Mouse (Mus musculus) midbrain, embryonic 13.5 days (tissue): ENCODE measurements at regions not wholly inside any gene's neighbourhood (a gene's known extent, or its start where the extent isn't known, plus 50 kb on each side); places are given as distances from the start of the nearest gene placed in this dataset.

Experiments used
- ATAC-seq: fragments of 200-750 bp; cut with Nextera tagmentation; 2 replicates; pipeline ENCODE4 v1.8.0; 2017; ENCODE audit warnings: mild to moderate bottlenecking, moderate TSS enrichment, moderate library complexity
- H3K27ac ChIP-seq: fragments of 300-500 bp; sonication (generic); 2 replicates; pipeline ENCODE4 v1.5.1; 2015; ENCODE audit warnings: inconsistent platforms, mild to moderate bottlenecking, moderate library complexity
- H3K27me3 ChIP-seq: fragments of 300-500 bp; sonication (generic); 2 replicates; pipeline ENCODE4 v1.6.1; 2015; ENCODE audit warnings: mild to moderate bottlenecking, inconsistent platforms
- H3K36me3 ChIP-seq: fragments of 300-500 bp; sonication (generic); 2 replicates; pipeline ENCODE4 v1.6.1; 2015; ENCODE audit warnings: mild to moderate bottlenecking, inconsistent platforms
- H3K4me1 ChIP-seq: fragments of 300-500 bp; sonication (generic); replicated peaks from 2 replicates; pipeline ENCODE4 v1.6.1; 2015; ENCODE audit warnings: inconsistent platforms
- H3K4me2 ChIP-seq: fragments of 300-500 bp; sonication (generic); replicated peaks from 2 replicates; pipeline ENCODE4 v1.6.1; 2015; ENCODE audit warnings: moderate library complexity, mild to moderate bottlenecking, inconsistent platforms
- H3K4me3 ChIP-seq: fragments of 300-500 bp; sonication (generic); replicated peaks from 2 replicates; pipeline ENCODE4 v1.5.1; 2015; ENCODE audit warnings: mild to moderate bottlenecking, inconsistent platforms
- H3K9ac ChIP-seq: fragments of 300-500 bp; sonication (generic); replicated peaks from 2 replicates; pipeline ENCODE4 v1.6.1; 2015; ENCODE audit warnings: mild to moderate bottlenecking, inconsistent platforms
- H3K9me3 ChIP-seq: fragments of 300-500 bp; sonication (generic); 2 replicates; pipeline ENCODE4 v1.6.1; 2016; ENCODE audit warnings: mild to moderate bottlenecking, inconsistent platforms
- WGBS: fragments of 180-500 bp; shearing (Covaris S2); methylation state at CpG from one replicate; pipeline ENCODE4 v1.1.7; 2015; 5-methylcytosine and 5-hydroxymethylcytosine counted together

GRCm38 (mm10) chr8:93591608-93592301 is 56.1 kb upstream of the Ces5a start:
- H3K27me3 ChIP-seq: no peaks in the 10 kb centered on the region
- peak overlapping the region; percentile 49; the same call in 1 of the 2 replicates for H3K27ac ChIP-seq
- peaks cover 14% of the 10 kb centered on the region for H3K4me1 ChIP-seq
- no peak overlapping the region for H3K9ac ChIP-seq
- 33% methylated on average over 9 of the region's 9 CpGs for WGBS
- peak; percentile 83 for ATAC-seq
- no peaks in the 10 kb centered on the region for H3K9me3 ChIP-seq
- H3K4me3 ChIP-seq: no peak overlapping the region
- H3K36me3 ChIP-seq: no peaks in the 10 kb centered on the region
- no peak overlapping the region for H3K4me2 ChIP-seq

- 23% methylated on average over 3 of the region's 3 CpGs for WGBS
- no peaks in the 10 kb centered on the region for H3K27me3 ChIP-seq
- no peak overlapping the region; the same call in 1 of the 2 replicates for H3K9ac ChIP-seq
- no peak overlapping the region for H3K4me3 ChIP-seq
- no peaks in the 10 kb centered on the region for H3K36me3 ChIP-seq
- ATAC-seq: peak; percentile 40; the same call in 1 of the 2 replicates
- H3K27ac ChIP-seq: peak overlapping the region; percentile 49; the same call in 1 of the 2 replicates
- no peaks in the 10 kb centered on the region for H3K9me3 ChIP-seq
- H3K4me2 ChIP-seq: no peak overlapping the region
- H3K4me1 ChIP-seq: peaks cover 14% of the 10 kb centered on the region
Observed at GRCm38 (mm10) chr8:93592302-93592651, 56.6 kb upstream of the Ces5a start.

- H3K9ac ChIP-seq: no peak overlapping the region
- WGBS: 61% methylated on average over 11 of the region's 11 CpGs
- H3K27me3 ChIP-seq: no peaks in the 10 kb centered on the region
- no peaks in the 10 kb centered on the region for H3K36me3 ChIP-seq
- H3K4me1 ChIP-seq: peaks cover 14% of the 10 kb centered on the region; the same call in 1 of the 2 replicates
- no peak overlapping the region for H3K4me2 ChIP-seq
- H3K4me3 ChIP-seq: no peak overlapping the region
- no peak for ATAC-seq
- H3K27ac ChIP-seq: no peak overlapping the region
- H3K9me3 ChIP-seq: no peaks in the 10 kb centered on the region
Observed at GRCm38 (mm10) chr8:93598613-93599121, 63.0 kb upstream of the Ces5a start.

- no peak for ATAC-seq
- Histone ChIP-seq H3K27me3 (no peaks in the 10 kb centered on the region), H3K4me2 (no peak overlapping the region), H3K9me3 (no peaks in the 10 kb centered on the region), H3K4me3 (no peak overlapping the region), H3K9ac (no peak overlapping the region), H3K4me1 (peaks cover 14% of the 10 kb centered on the region; the same call in 1 of the 2 replicates), H3K36me3 (no peaks in the 10 kb centered on the region), H3K27ac (no peak overlapping the region)
- WGBS: 57% methylated on average over 9 of the region's 9 CpGs
Observed at GRCm38 (mm10) chr8:93599306-93599705, 63.7 kb upstream of the Ces5a start.

DNA sequence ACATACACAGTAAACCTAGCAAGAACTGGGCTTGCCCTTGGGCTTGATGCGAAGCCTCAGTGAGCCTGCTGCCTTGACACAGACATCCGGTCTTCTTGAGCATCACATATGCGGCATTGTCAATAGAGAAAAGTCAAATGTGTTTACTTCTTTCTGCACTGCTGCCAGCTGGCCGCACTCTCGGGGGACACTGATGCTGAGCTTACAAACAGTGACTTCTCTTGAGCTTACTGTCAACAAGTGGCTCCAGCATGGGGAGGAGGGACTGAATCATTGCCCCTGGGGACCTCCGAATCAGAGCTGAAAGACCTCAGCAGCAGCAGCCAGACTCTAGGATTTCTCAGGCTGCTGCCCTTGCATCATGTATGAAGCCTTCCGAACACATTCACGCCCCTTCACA is 64.1 kb upstream of the Ces5a start:
- Histone ChIP-seq H3K9me3 (no peaks in the 10 kb centered on the region), H3K27ac (no peak overlapping the region), H3K4me3 (no peak overlapping the region), H3K27me3 (no peaks in the 10 kb centered on the region), H3K4me1 (peaks cover 14% of the 10 kb centered on the region; the same call in 1 of the 2 replicates), H3K36me3 (no peaks in the 10 kb centered on the region), H3K9ac (no peak overlapping the region), H3K4me2 (no peak overlapping the region)
- 54% methylated on average over 8 of the region's 8 CpGs for WGBS
- ATAC-seq: no peak

DNA sequence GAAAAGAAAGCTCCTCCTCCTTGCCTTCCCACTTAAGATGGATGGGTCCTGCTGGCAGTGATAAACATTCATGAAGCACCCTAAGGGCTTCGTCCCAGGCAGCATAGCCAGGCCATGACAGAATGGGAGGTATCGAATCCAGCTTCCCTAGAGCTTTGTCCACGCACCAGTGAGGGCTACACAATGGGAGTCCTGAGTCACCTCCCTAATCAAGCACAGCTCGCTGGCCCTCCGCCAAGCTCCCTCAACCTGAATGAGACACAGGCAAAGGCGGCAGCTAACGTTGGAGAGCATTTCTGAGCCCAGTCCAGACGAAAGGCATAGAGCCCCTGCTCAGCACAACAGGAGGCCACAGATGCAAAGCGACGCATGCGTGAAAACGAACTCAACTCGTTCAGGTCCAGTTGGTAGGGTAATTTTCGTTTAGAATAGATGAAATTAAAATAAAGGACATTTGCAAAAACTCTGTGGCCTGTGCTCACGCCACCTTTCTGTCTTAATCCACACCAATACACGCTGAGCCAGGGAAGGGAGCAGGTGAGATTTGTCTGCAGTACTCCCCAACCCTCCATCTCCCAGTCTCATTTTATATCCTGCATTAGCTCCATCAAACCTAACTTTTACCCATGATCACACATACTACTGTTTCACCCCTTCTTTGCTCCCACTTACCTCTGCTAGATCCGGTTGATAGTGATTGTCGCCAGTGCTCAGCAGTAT is 91.3 kb upstream of the Ces5a start:
- H3K4me3 ChIP-seq: no peak overlapping the region
- H3K27ac ChIP-seq: peak overlapping the region; percentile 66
- peak overlapping the region; percentile 37 for H3K4me2 ChIP-seq
- peaks cover 18% of the 10 kb centered on the region for H3K4me1 ChIP-seq
- peak; percentile 90 for ATAC-seq
- no peaks in the 10 kb centered on the region for H3K9me3 ChIP-seq
- H3K9ac ChIP-seq: no peak overlapping the region
- H3K27me3 ChIP-seq: no peaks in the 10 kb centered on the region
- no peaks in the 10 kb centered on the region for H3K36me3 ChIP-seq
- 17% methylated on average over 18 of the region's 18 CpGs for WGBS

GRCm38 (mm10) chr8:93627626-93628025 is 92.0 kb upstream of the Ces5a start:
- 78% methylated on average over 6 of the region's 6 CpGs for WGBS
- Histone ChIP-seq H3K4me3 (no peak overlapping the region), H3K4me2 (no peak overlapping the region), H3K27me3 (no peaks in the 10 kb centered on the region), H3K9me3 (no peaks in the 10 kb centered on the region), H3K36me3 (no peaks in the 10 kb centered on the region), H3K9ac (no peak overlapping the region), H3K4me1 (peaks cover 18% of the 10 kb centered on the region), H3K27ac (peak overlapping the region; percentile 66; the same call in 1 of the 2 replicates)
- no peak for ATAC-seq

- no peaks in the 10 kb centered on the region for H3K9me3 ChIP-seq
- H3K9ac ChIP-seq: no peak overlapping the region
- ATAC-seq: no peak
- H3K4me3 ChIP-seq: no peak overlapping the region
- no peaks in the 10 kb centered on the region for H3K36me3 ChIP-seq
- WGBS: 80% methylated on average over 8 of the region's 8 CpGs
- H3K4me1 ChIP-seq: peaks cover 1% of the 10 kb centered on the region; the same call in 1 of the 2 replicates
- no peaks in the 10 kb centered on the region for H3K27me3 ChIP-seq
- no peak overlapping the region for H3K27ac ChIP-seq
- H3K4me2 ChIP-seq: no peak overlapping the region
Observed at GRCm38 (mm10) chr8:93632896-93633295, 97.3 kb upstream of the Ces5a start.

DNA sequence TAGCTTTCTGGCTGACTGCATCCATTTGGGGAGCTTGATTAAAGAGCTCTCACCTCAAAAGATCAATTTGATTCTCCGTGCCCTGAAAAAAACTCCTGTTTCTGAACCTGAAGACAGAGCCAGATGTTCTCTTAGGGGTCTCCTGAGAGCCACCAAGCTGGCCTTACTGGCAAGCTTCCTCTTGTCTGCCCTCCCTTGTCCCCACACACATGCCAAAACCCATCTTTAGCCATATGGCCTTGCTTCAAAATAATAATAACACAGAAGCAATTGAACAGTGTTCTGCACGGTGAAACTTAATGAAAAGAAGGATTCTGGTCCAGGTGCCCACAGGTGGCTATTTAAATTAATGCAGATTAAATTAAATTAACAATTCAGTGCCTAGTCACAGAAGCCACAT is 107.1 kb upstream of the Ces5a start:
- 63% methylated on average over 2 of the region's 2 CpGs for WGBS
- ATAC-seq: no peak

DNA sequence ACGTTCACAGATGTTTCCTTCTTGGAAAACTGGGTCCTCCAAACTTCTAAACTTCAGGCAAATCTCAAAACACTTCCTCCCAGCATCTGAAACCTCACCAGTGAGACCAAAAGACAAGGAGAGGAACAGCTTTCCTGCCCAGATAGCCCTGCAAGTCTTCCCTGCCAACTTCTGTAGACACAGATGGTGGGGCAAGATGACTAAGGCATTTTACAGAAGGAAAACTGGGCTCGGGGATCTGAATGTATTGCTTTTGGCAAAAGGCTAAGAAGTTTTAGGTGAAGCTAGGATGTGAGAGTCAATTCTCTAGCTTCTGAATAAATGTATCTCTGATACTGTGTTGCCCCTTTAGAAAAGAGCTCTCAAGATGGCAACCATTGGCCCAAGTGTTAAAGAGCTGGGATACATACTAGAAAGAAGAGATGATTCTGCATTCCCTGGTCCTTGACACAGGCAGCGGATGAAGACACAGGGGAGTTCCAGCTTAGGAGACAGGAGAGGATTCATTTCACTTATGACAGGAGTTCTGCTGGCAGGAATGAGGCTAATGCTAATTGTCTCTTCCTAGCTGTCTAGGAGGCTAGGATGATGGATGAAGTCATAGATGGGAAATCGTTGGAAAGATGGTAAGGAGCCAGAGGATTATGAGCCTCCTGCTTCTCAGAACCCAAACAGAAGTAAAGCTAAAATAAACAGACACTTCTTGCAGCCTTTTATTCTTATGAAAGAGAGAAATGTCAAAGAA is 108.0 kb upstream of the Ces5a start:
- H3K27me3 ChIP-seq: no peaks in the 10 kb centered on the region
- 0 out of 2 replicates have a peak, but pooled peaks cover 3% of the 10 kb centered on the region for H3K4me1 ChIP-seq
- H3K9ac ChIP-seq: no peak overlapping the region
- H3K27ac ChIP-seq: no peak overlapping the region
- no peak overlapping the region for H3K4me2 ChIP-seq
- no peak for ATAC-seq
- H3K36me3 ChIP-seq: no peaks in the 10 kb centered on the region
- no peak overlapping the region for H3K4me3 ChIP-seq
- 79% methylated on average over 4 of the region's 4 CpGs for WGBS
- H3K9me3 ChIP-seq: no peaks in the 10 kb centered on the region

More for the DNA sequence above, 107.1 kb upstream of the Ces5a start:
- Histone ChIP-seq H3K27me3 (no peaks in the 10 kb centered on the region), H3K36me3 (no peaks in the 10 kb centered on the region), H3K9me3 (no peaks in the 10 kb centered on the region), H3K4me3 (no peak overlapping the region), H3K4me1 (0 out of 2 replicates have a peak, but pooled peaks cover 3% of the 10 kb centered on the region), H3K9ac (no peak overlapping the region), H3K4me2 (no peak overlapping the region), H3K27ac (no peak overlapping the region)

DNA sequence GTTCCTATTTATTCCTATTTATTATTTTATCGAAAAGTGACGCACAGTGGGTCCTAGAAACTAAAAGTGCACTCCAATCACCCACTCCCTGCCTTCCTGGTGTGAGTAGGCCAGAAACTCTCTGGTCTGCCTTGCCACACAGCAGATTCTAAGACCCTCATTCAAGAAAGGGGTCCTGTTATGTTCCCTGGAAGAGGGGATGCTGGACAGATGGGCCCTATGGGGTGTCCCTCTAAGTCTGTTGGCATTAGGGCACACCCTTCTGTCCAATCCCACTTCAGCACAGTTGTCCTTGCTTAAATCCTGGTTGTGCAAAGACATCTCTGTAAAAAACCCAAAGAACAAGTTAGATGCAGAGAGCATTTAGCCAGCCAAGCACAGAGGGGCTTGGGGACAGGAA is 117.8 kb upstream of the Ces5a start:
- Histone ChIP-seq H3K9me3 (no peaks in the 10 kb centered on the region), H3K36me3 (no peaks in the 10 kb centered on the region), H3K4me2 (no peak overlapping the region), H3K27ac (no peak overlapping the region), H3K9ac (no peak overlapping the region), H3K27me3 (no peaks in the 10 kb centered on the region), H3K4me1 (no peaks in the 10 kb centered on the region), H3K4me3 (no peak overlapping the region)
- ATAC-seq: no peak
- WGBS: 94% methylated on average over 2 of the region's 2 CpGs
